Mouse (Mus musculus): ENCODE data around the gene Maml1. TPM values are rescaled to one million over a fixed set of nuclear protein-coding genes. Genes with fewer than 3 reads are reported as not detected.

Maml1 gene
- total RNA-seq, 2 experiments from 2014 or later: 19.2 to 20.3 TPM

Small RNA genes within 50 kb of the gene (microRNA-seq; reads per million reads assigned to microRNA genes)
- gene Mir6919: 0.47 to 0.70 reads per million in 2 experiments

Other genes with a start within 250 kb of the Maml1 start
- 10 to 100 TPM; 44.5 to 48.6 TPM for gene Tbc1d9b, start 160.9 kb downstream of the Maml1 start, total RNA-seq (2021)
- gene Mrnip, start 117.9 kb downstream of the Maml1 start, total RNA-seq (2021): 1 to 10 TPM; 6.0 TPM
- gene Sqstm1, start 81.5 kb downstream of the Maml1 start, total RNA-seq (2021): 100 to 1,000 TPM; 239 to 247 TPM
- 100 to 1,000 TPM; 122 to 127 TPM for gene Mgat4b, start 81.4 kb downstream of the Maml1 start, total RNA-seq (2021)
- 1 to 10 TPM; 5.0 to 5.9 TPM for gene Ltc4s, start 53.7 kb downstream of the Maml1 start, total RNA-seq (2021)
- 100 to 1,000 TPM; 270 to 302 TPM for gene Canx, start 33.4 kb upstream of the Maml1 start, total RNA-seq (2021)
- gene Cby3, start 62.2 kb upstream of the Maml1 start, total RNA-seq (2021): not detected
- 100 to 1,000 TPM; 154 to 182 TPM for gene Hnrnph1, start 84.7 kb upstream of the Maml1 start, total RNA-seq (2021)
- gene Rufy1, start 138.8 kb upstream of the Maml1 start, total RNA-seq (2021): 10 to 100 TPM; 25.8 to 33.1 TPM